Mouse (Mus musculus): ENCODE measurements around the gene Kcnh1.

GRCm38 (mm10) chr1:192487571-192487970 is 297.0 kb downstream of the Kcnh1 start:
- no peak for TF ChIP-seq POLR2A (IDR thresholded peaks at IDR 0.05; ENCODE audit: low read depth, low read length)
- TF ChIP-seq CTCF (IDR thresholded peaks at IDR 0.05; ENCODE audit: extremely low read depth, insufficient read depth, insufficient read length, insufficient replicate concordance), result no peak
